Mouse (Mus musculus) embryonic stem cell, embryonic (primary cell): ENCODE measurements around the gene Diaph2.
"Not testable (repeated sequence)": the region's sequence is repeated elsewhere in the genome, so short reads cannot be mapped to it uniquely, and the experiment has no call there.

Experiments used
- CTCF ChIA-PET, 4 experiments: fragments of 300-600 bp in 2 of 4; fragments of 350-600 bp in 2 of 4; sonication (Branson Sonifier 250); formaldehyde crosslinking; loops; one replicate each; lab custom pipeline; 2022; ENCODE audit warnings: inconsistent platforms in 2 of 4; lab: Charles Lee
- POLR2A ChIA-PET, 4 experiments: fragments of 300-600 bp in 2 of 4; fragments of 350-600 bp in 2 of 4; sonication (Branson Sonifier 250); formaldehyde crosslinking; loops; one replicate each; lab custom pipeline; 2022; ENCODE audit warnings: antibody characterized with exemption in 4 of 4, inconsistent platforms in 1 of 4; lab: Charles Lee

The Diaph2 gene

GRCm38 (mm10) chrX:129776761-129777160 lies 27.2 kb downstream of the Diaph2 start:
- ChIA-PET CTCF (no interaction called here), POLR2A (interaction anchor here in 2 of 4 experiments (1.0 to 2.9 kb wide), 4 partner anchors 10 to 27 kb away, joined by 3 to 10 read pairs (median 4); partner anchors contain the start of gene Diaph2 (in 1 of the 2))

- ChIA-PET POLR2A (interaction anchor here in 2 of 4 experiments (1.0 to 2.9 kb wide), 3 partner anchors 11 to 28 kb away, joined by 3 to 10 read pairs (median 5); partner anchors contain the start of gene Diaph2 (in 1 of the 2)), CTCF (no interaction called here)
These were observed 27.9 kb downstream of the Diaph2 start for GRCm38 (mm10) chrX:129777404-129777962.

- CTCF ChIA-PET = no interaction called here
- POLR2A ChIA-PET = interaction anchor here in 1 of 4 experiments (1.3 to 2.1 kb wide), 3 partner anchors 8 to 32 kb away, joined by 4 to 10 read pairs (median 9); no protein-coding TSS in a partner anchor
These were observed 32.3 kb downstream of the Diaph2 start for GRCm38 (mm10) chrX:129781844-129782243.

- ChIA-PET POLR2A (interaction anchor here in 1 of 4 experiments (1.6 kb wide), 1 partner anchor 30 kb away, joined by 4 read pairs; no protein-coding TSS in a partner anchor), CTCF (no interaction called here)
These were observed 34.5 kb downstream of the Diaph2 start for GRCm38 (mm10) chrX:129784062-129784461.

GRCm38 (mm10) chrX:129799920-129800319 lies 50.4 kb downstream of the Diaph2 start:
- CTCF ChIA-PET = not testable (repeated sequence)
- POLR2A ChIA-PET = interaction anchor here in 1 of 4 experiments (0.6 kb wide), 2 partner anchors 19 to 92 kb away, joined by 3 to 4 read pairs; no protein-coding TSS in a partner anchor

GRCm38 (mm10) chrX:129831903-129832302 lies 82.4 kb downstream of the Diaph2 start:
- POLR2A ChIA-PET = no interaction called here
- CTCF ChIA-PET = interaction anchor here in 1 of 4 experiments (0.7 kb wide), 1 partner anchor 53 kb away, joined by 3 read pairs; no protein-coding TSS in a partner anchor

- POLR2A ChIA-PET = interaction anchor here in 1 of 4 experiments (1.0 kb wide), 1 partner anchor 13 kb away, joined by 3 read pairs; no protein-coding TSS in a partner anchor
These were observed 84.3 kb downstream of the Diaph2 start for GRCm38 (mm10) chrX:129833887-129834286.

GRCm38 (mm10) chrX:129884465-129884864 lies 134.9 kb downstream of the Diaph2 start:
- CTCF ChIA-PET = interaction anchor here in 3 of 4 experiments (0.5 to 1.1 kb wide), 4 partner anchors 14 to 177 kb away, joined by 3 to 4 read pairs (median 3); no protein-coding TSS in a partner anchor
- POLR2A ChIA-PET = no interaction called here

More at GRCm38 (mm10) chrX:129833887-129834286, 84.3 kb downstream of the Diaph2 start:
- CTCF ChIA-PET = no interaction called here

- ChIA-PET CTCF (no interaction called here), POLR2A (interaction anchor here in 2 of 4 experiments (0.6 to 1.2 kb wide), 2 partner anchors 41 to 176 kb away, joined by 3 to 4 read pairs; partner anchors contain the start of gene Diaph2 (in 1 of the 2))
These were observed 176.3 kb downstream of the Diaph2 start for GRCm38 (mm10) chrX:129925806-129926205.

GRCm38 (mm10) chrX:129974816-129975215 lies 225.3 kb downstream of the Diaph2 start:
- POLR2A ChIA-PET = interaction anchor here in 1 of 4 experiments (0.7 kb wide), 1 partner anchor 17 kb away, joined by 3 read pairs; no protein-coding TSS in a partner anchor
- CTCF ChIA-PET = no interaction called here

- ChIA-PET CTCF (no interaction called here), POLR2A (no interaction called here)
These were observed 258.7 kb downstream of the Diaph2 start for GRCm38 (mm10) chrX:130008210-130008609.

GRCm38 (mm10) chrX:130019735-130020134 lies 270.2 kb downstream of the Diaph2 start:
- CTCF ChIA-PET = no interaction called here

GRCm38 (mm10) chrX:130044525-130044924 lies 295.0 kb downstream of the Diaph2 start:
- CTCF ChIA-PET = interaction anchor here in 1 of 4 experiments (0.7 kb wide), 1 partner anchor 87 kb away, joined by 3 read pairs; no protein-coding TSS in a partner anchor
- POLR2A ChIA-PET = no interaction called here

More at GRCm38 (mm10) chrX:130019735-130020134, 270.2 kb downstream of the Diaph2 start:
- POLR2A ChIA-PET = interaction anchor here in 1 of 4 experiments (0.6 kb wide), 1 partner anchor 17 kb away, joined by 3 read pairs; no protein-coding TSS in a partner anchor

GRCm38 (mm10) chrX:130149216-130149615 lies 399.7 kb downstream of the Diaph2 start:
- POLR2A ChIA-PET = interaction anchor here in 1 of 4 experiments (0.7 kb wide), 1 partner anchor 1753 kb away, joined by 3 read pairs; no protein-coding TSS in a partner anchor
- CTCF ChIA-PET = no interaction called here

- CTCF ChIA-PET = no interaction called here
- POLR2A ChIA-PET = no interaction called here
These were observed 402.6 kb downstream of the Diaph2 start for GRCm38 (mm10) chrX:130152164-130152563.

- CTCF ChIA-PET = no interaction called here
These were observed 423.6 kb downstream of the Diaph2 start for GRCm38 (mm10) chrX:130173126-130173525.

GRCm38 (mm10) chrX:130187891-130188290 lies 438.3 kb downstream of the Diaph2 start:
- ChIA-PET POLR2A (interaction anchor here in 2 of 4 experiments (0.6 to 0.9 kb wide), 2 partner anchors 9 to 303 kb away, joined by 3 to 4 read pairs; no protein-coding TSS in a partner anchor), CTCF (no interaction called here)

More at GRCm38 (mm10) chrX:130173126-130173525, 423.6 kb downstream of the Diaph2 start:
- POLR2A ChIA-PET = no interaction called here

- ChIA-PET CTCF (interaction anchor here in 1 of 4 experiments (0.6 kb wide), 1 partner anchor 851 kb away, joined by 3 read pairs; no protein-coding TSS in a partner anchor), POLR2A (interaction anchor here in 1 of 4 experiments (0.7 kb wide), 1 partner anchor 974 kb away, joined by 7 read pairs; no protein-coding TSS in a partner anchor)
These were observed 438.9 kb downstream of the Diaph2 start for GRCm38 (mm10) chrX:130188449-130188848.

- POLR2A ChIA-PET = no interaction called here
- CTCF ChIA-PET = interaction anchor here in 1 of 4 experiments (0.6 kb wide), 1 partner anchor 851 kb away, joined by 3 read pairs; no protein-coding TSS in a partner anchor
These were observed 439.7 kb downstream of the Diaph2 start for GRCm38 (mm10) chrX:130189250-130189649.
